Mouse (Mus musculus) C2C12 (cell line): ENCODE measurements around the gene Syna.

Source experiments
- CEBPB ChIP-seq: IDR thresholded peaks from one replicate; pipeline ENCODE4 v1.6.1; 2011; ENCODE audit warnings: low read depth, mild to moderate bottlenecking, control low read depth, moderate library complexity
- CTCF ChIP-seq: IDR thresholded peaks from one replicate; pipeline ENCODE4 v1.5.1; 2011; ENCODE audit not compliant: control insufficient read depth, insufficient read depth, insufficient read length
- FOSL1 ChIP-seq: IDR thresholded peaks from one replicate; pipeline ENCODE4 v1.8.0; 2011; ENCODE audit warnings: mild to moderate bottlenecking, low read length; ENCODE audit not compliant: poor library complexity, insufficient read depth, severe bottlenecking
- MAX ChIP-seq: IDR thresholded peaks from one replicate; pipeline ENCODE4 v1.6.1; 2011; ENCODE audit warnings: mild to moderate bottlenecking, control low read depth
- MYOG ChIP-seq: IDR thresholded peaks from one replicate; pipeline ENCODE4 v1.6.1; 2011; ENCODE audit not compliant: control insufficient read depth, insufficient read length; ENCODE audit errors: extremely low read depth

DNA sequence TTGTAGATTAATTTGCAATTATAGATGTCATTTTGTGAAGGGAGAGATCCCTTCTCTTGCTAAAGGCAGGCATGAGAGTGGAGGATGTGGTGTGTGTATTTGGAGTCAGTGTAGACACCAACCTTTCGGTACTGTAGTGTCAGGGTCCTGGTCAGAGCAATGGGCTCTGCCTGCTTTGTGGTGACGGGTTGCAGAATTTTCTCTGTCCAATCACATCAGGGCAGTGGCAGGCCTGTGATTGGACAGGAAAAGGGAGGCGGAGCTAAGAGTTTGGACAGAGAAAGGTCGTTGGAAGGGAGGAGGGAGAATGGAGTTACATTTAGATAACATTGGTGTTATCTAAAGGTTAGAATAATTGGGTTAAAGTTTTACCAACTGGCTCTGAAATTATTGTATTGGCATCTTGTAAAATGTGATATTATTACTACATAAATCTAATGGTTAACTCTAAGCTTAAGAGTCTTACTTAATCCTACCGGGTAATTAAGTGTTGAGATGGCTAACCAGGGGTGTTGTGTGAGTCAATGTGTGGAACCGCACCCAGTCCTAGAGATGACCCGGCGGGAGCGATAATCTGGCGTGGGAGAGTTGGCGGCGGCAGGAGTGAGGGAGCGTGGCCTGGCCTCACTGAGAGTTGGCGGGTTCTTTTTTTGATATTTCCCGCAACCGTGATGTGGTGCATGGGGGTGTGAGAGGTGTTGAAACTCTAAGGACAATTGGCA, 640 bp upstream of the Syna start:
- TF ChIP-seq CTCF (no peak), MAX (no peak), MYOG (no peak), FOSL1 (no peak), CEBPB (no peak)
